Mouse (Mus musculus): ENCODE results near the gene Cyb5r2. TPM values are rescaled to one million over a fixed set of nuclear protein-coding genes. Genes with fewer than 3 reads are reported as not detected.
A peak's percentile ranks its signal among the peaks of the same experiment; 100 is the strongest.

Cyb5r2 gene
- polyA plus RNA-seq, 1 experiment from 2014 or later, result 0.92 TPM

DNA sequence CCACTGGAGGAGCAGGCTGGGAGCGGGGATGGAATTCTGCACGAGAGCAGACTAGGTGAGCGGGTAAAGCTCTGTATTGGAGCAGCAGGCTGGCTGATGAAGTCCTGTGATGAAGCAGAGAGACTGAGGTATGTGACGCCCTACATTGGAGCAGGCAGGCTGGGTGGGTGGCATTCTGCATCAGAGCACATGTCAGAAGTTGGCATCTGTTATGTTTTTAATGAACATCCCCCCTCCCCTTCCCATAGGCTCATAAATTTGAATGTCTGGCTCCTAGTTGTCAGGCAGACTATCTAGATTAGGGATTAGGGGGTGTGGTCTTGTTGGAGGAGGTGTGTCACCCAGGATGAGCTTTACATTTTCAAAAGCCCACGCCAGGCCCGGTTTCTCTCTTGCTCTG is 45.1 kb downstream of the Cyb5r2 start:
- Histone ChIP-seq H3K4me2 (ENCODE audit: low read depth, severe bottlenecking) (no peak overlapping the region), H3K36me3 (ENCODE audit: control insufficient read depth, insufficient read depth, low read length) (no peaks in the 10 kb centered on the region), H3K9me3 (ENCODE audit: control insufficient read depth, low read length) (no peaks in the 10 kb centered on the region), H3K9ac (ENCODE audit: low read length) (no peak overlapping the region), H3K27ac (replicated peaks; ENCODE audit: low read depth, low read length) (no peak overlapping the region), H3K27me3 (ENCODE audit: control insufficient read depth, insufficient read depth, low read length) (no peaks in the 10 kb centered on the region), H3K4me3 (ENCODE audit: low read depth, low read length) (no peak overlapping the region), H3K4me1 (ENCODE audit: control insufficient read depth, insufficient read depth, low read length) (peaks cover 16% of the 10 kb centered on the region)
- DNase-seq (ENCODE audit: low spot score) (no peak), ATAC-seq (ENCODE audit: insufficient number of reproducible peaks, low FRiP score, low TSS enrichment, low read depth) (no peak)
- WGBS, result 65% methylated on average over 6 of the region's 6 CpGs

GRCm38 (mm10) chr7:107708491-107709112 is 49.2 kb downstream of the Cyb5r2 start:
- WGBS, result 2% methylated on average over 10 of the region's 10 CpGs
- H3K9ac ChIP-seq (ENCODE audit: low read length), result peak overlapping the region; percentile 37; the same call in 1 of the 2 replicates
- H3K4me1 ChIP-seq (ENCODE audit: control insufficient read depth, insufficient read depth, low read length), result peaks cover 19% of the 10 kb centered on the region

GRCm38 (mm10) chr7:107707650-107708049 is 50.2 kb downstream of the Cyb5r2 start:
- DNase-seq (ENCODE audit: low spot score) (no peak), ATAC-seq (ENCODE audit: insufficient number of reproducible peaks, low FRiP score, low TSS enrichment, low read depth) (no peak)
- Histone ChIP-seq H3K27ac (replicated peaks; ENCODE audit: low read depth, low read length) (no peak overlapping the region), H3K9me3 (ENCODE audit: control insufficient read depth, low read length) (no peaks in the 10 kb centered on the region), H3K9ac (ENCODE audit: low read length) (no peak overlapping the region), H3K4me1 (ENCODE audit: control insufficient read depth, insufficient read depth, low read length) (peaks cover 27% of the 10 kb centered on the region), H3K36me3 (ENCODE audit: control insufficient read depth, insufficient read depth, low read length) (no peaks in the 10 kb centered on the region), H3K4me2 (ENCODE audit: low read depth, severe bottlenecking) (no peak overlapping the region), H3K4me3 (ENCODE audit: low read depth, low read length) (no peak overlapping the region), H3K27me3 (ENCODE audit: control insufficient read depth, insufficient read depth, low read length) (no peaks in the 10 kb centered on the region)
- WGBS, result 71% methylated on average over 9 of the region's 9 CpGs

More at GRCm38 (mm10) chr7:107708491-107709112, 49.2 kb downstream of the Cyb5r2 start:
- Histone ChIP-seq H3K4me3 (ENCODE audit: low read depth, low read length) (0 out of 2 replicates have a peak overlapping the region, but pooled peaks have one; percentile 8), H3K36me3 (ENCODE audit: control insufficient read depth, insufficient read depth, low read length) (no peaks in the 10 kb centered on the region), H3K27ac (replicated peaks; ENCODE audit: low read depth, low read length) (peak overlapping the region; percentile 59), H3K4me2 (ENCODE audit: low read depth, severe bottlenecking) (peak overlapping the region; percentile 31), H3K9me3 (ENCODE audit: control insufficient read depth, low read length) (no peaks in the 10 kb centered on the region), H3K27me3 (ENCODE audit: control insufficient read depth, insufficient read depth, low read length) (no peaks in the 10 kb centered on the region)
- ATAC-seq (ENCODE audit: insufficient number of reproducible peaks, low FRiP score, low TSS enrichment, low read depth) (peak; percentile 89), DNase-seq (ENCODE audit: low spot score) (peak; percentile 85)

DNA sequence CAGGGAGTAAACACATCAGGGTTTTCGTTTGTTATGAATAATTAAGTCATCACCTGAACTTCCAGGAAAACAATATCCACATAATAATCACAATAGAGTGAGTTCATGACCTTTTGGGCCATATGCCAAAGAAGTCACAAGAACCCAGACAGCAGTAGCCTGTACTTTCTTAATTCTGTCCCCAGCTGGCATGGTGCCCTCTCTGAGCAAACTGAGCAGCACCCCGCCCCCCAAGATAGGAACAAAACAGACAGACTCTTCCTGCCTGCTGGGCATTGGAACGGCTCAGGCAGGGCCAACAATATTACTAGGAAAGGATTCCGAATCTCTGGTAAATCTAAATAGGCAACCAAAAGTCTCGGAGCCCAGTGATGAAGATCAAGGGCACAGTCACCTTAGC is 51.9 kb downstream of the Cyb5r2 start:
- peaks cover 33% of the 10 kb centered on the region for H3K4me1 ChIP-seq (ENCODE audit: control insufficient read depth, insufficient read depth, low read length)
- H3K27me3 ChIP-seq (ENCODE audit: control insufficient read depth, insufficient read depth, low read length), result no peaks in the 10 kb centered on the region
- ATAC-seq (ENCODE audit: insufficient number of reproducible peaks, low FRiP score, low TSS enrichment, low read depth), result no peak
- H3K36me3 ChIP-seq (ENCODE audit: control insufficient read depth, insufficient read depth, low read length), result no peaks in the 10 kb centered on the region; the same call in 1 of the 2 replicates
- WGBS, result 90% methylated on average over 5 of the region's 5 CpGs
- H3K9me3 ChIP-seq (ENCODE audit: control insufficient read depth, low read length), result no peaks in the 10 kb centered on the region
- no peak overlapping the region for H3K9ac ChIP-seq (ENCODE audit: low read length)
- no peak overlapping the region for H3K4me3 ChIP-seq (ENCODE audit: low read depth, low read length)
- no peak overlapping the region for H3K4me2 ChIP-seq (ENCODE audit: low read depth, severe bottlenecking)
- H3K27ac ChIP-seq (replicated peaks; ENCODE audit: low read depth, low read length), result no peak overlapping the region
- DNase-seq (ENCODE audit: low spot score), result no peak

DNA sequence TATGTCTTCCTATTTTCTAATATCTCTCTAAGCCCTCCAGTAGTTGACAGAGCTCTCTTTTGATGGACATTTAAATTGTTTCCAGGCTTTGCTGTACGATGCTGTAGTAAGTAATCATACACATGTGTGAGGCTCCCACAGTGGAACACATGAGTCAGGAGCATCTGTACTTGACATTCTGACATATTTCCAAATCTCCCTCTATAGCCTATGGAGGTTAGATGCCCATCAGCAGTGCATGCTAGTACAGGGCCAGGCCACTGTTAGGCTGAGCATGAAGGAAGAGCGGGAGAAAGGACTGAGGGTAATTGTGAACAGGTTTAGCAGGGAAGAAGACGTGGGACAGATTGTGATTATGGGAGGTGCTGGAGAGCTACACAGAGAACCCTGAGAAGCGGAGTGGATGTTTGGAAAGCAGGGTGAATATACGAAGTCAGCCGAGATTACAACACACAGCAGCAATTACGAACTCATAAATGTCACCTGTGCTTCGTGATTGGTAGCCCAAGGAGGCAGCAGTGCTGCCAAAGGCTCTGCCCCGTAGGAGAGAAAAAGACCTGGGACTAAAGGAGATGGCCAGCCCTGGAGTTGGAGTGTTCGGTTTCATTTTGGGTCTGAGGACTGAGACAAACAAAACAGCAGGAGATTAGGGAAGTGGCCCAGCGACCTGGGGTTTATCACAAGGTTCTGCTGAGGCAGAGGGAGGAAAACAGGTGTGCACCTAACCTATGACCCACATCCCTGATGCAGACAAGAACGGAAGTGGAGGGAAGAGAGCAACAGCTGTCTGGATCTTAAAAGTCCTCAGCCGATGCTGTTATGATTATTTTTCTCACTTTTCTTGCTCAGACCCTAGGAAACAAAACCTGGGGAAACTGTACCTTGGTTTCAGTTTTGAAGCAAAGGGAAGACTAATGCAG is 55.1 kb downstream of the Cyb5r2 start:
- peak; percentile 66 for ATAC-seq (ENCODE audit: insufficient number of reproducible peaks, low FRiP score, low TSS enrichment, low read depth)
- Histone ChIP-seq H3K27me3 (ENCODE audit: control insufficient read depth, insufficient read depth, low read length) (no peaks in the 10 kb centered on the region), H3K4me1 (ENCODE audit: control insufficient read depth, insufficient read depth, low read length) (peaks cover 16% of the 10 kb centered on the region), H3K9me3 (ENCODE audit: control insufficient read depth, low read length) (no peaks in the 10 kb centered on the region), H3K9ac (ENCODE audit: low read length) (no peak overlapping the region), H3K36me3 (ENCODE audit: control insufficient read depth, insufficient read depth, low read length) (no peaks in the 10 kb centered on the region; the same call in 1 of the 2 replicates), H3K27ac (replicated peaks; ENCODE audit: low read depth, low read length) (peak overlapping the region; percentile 54), H3K4me2 (ENCODE audit: low read depth, severe bottlenecking) (no peak overlapping the region; the same call in 1 of the 2 replicates), H3K4me3 (ENCODE audit: low read depth, low read length) (no peak overlapping the region)
- no peak for DNase-seq (ENCODE audit: low spot score)
- WGBS, result 24% methylated on average over 13 of the region's 13 CpGs

DNA sequence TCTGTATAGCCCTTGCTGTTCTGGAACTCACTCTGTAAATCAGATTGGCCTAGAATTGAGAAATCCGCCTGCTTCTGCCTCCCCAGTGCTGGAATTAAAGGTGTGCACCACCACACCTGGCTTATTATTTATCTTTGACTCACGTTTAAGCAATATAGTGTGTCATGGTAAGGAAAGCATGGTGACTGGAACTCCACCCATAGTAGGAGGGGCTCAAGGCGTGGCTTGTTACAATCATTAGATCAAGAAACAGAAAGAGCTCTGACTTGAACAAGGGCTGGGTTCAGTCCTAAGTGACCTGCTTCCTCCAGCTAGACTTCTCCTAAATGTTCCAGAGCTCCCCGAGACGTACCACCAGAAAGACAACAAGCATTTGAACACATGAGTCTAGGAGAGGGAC is 57.2 kb downstream of the Cyb5r2 start:
- Histone ChIP-seq H3K9me3 (ENCODE audit: control insufficient read depth, low read length) (no peaks in the 10 kb centered on the region), H3K4me3 (ENCODE audit: low read depth, low read length) (no peak overlapping the region), H3K27me3 (ENCODE audit: control insufficient read depth, insufficient read depth, low read length) (no peaks in the 10 kb centered on the region), H3K4me1 (ENCODE audit: control insufficient read depth, insufficient read depth, low read length) (peaks cover 13% of the 10 kb centered on the region; the same call in 1 of the 2 replicates), H3K36me3 (ENCODE audit: control insufficient read depth, insufficient read depth, low read length) (no peaks in the 10 kb centered on the region; the same call in 1 of the 2 replicates), H3K27ac (replicated peaks; ENCODE audit: low read depth, low read length) (no peak overlapping the region), H3K9ac (ENCODE audit: low read length) (no peak overlapping the region), H3K4me2 (ENCODE audit: low read depth, severe bottlenecking) (no peak overlapping the region)
- ATAC-seq (ENCODE audit: insufficient number of reproducible peaks, low FRiP score, low TSS enrichment, low read depth), result no peak
- WGBS, result 88% methylated on average over 5 of the region's 5 CpGs
- DNase-seq (ENCODE audit: low spot score), result no peak

DNA sequence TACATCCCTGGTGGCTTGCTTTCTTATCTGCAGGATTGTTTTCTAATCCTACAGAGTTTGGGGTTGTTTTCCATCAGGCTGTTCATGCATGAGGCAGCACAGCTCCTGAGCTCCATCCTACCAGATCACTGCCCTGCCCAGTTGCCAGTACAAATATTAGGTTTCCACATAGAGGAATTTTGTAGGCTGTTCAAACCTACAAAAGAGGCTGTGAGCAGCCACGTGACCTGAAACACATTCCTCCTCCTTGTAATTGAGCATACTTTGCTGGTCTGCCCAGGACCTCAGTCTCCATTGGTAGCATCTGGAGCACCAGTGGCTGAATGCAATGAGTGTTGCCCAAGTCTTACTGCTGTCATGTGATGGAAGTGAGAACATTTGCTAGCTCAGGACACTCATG is 57.9 kb downstream of the Cyb5r2 start:
- H3K4me2 ChIP-seq (ENCODE audit: low read depth, severe bottlenecking), result no peak overlapping the region
- WGBS, result 73% methylated on average over 1 of the region's 1 CpGs
- H3K9ac ChIP-seq (ENCODE audit: low read length), result no peak overlapping the region
- no peak overlapping the region for H3K27ac ChIP-seq (replicated peaks; ENCODE audit: low read depth, low read length)
- DNase-seq (ENCODE audit: low spot score) (no peak), ATAC-seq (ENCODE audit: insufficient number of reproducible peaks, low FRiP score, low TSS enrichment, low read depth) (no peak)
- H3K9me3 ChIP-seq (ENCODE audit: control insufficient read depth, low read length), result no peaks in the 10 kb centered on the region
- no peak overlapping the region for H3K4me3 ChIP-seq (ENCODE audit: low read depth, low read length)
- no peaks in the 10 kb centered on the region; the same call in 1 of the 2 replicates for H3K36me3 ChIP-seq (ENCODE audit: control insufficient read depth, insufficient read depth, low read length)
- H3K4me1 ChIP-seq (ENCODE audit: control insufficient read depth, insufficient read depth, low read length), result peaks cover 13% of the 10 kb centered on the region; the same call in 1 of the 2 replicates
- no peaks in the 10 kb centered on the region for H3K27me3 ChIP-seq (ENCODE audit: control insufficient read depth, insufficient read depth, low read length)

All from limb, embryonic 11.5 days (tissue).